In genomic region chr14:80170450-80171180, GRCm38 (mm10) we compare ENCODE assay signal across 12 mouse cellular contexts.
DNase-seq lines count a peak whose midpoint lies in the region; ATAC-seq lines count a peak whose summit lies in the region.
"Had no signal": no experiment of that assay in that cellular context is flagged by ENCODE, and none has a peak within 500 bp of the region (broad histone marks: within the 10 kb centered on the region; RNA-seq: fewer than 3 reads in every experiment).

No protein-coding gene starts in this region.

- peak overlapping the region; percentile 42 for H3K4me2 ChIP-seq in hindbrain, embryonic 12.5 days (replicated peaks)
- peak overlapping the region; percentile 38 for H3K4me2 ChIP-seq in midbrain, embryonic 16.5 days (ENCODE audit: low read length)
- H3K4me2 ChIP-seq: heart, embryonic 13.5 days had no signal

- H3K9ac ChIP-seq in hindbrain, embryonic 12.5 days = no peak overlapping the region
- H3K9ac ChIP-seq in midbrain, embryonic 16.5 days (ENCODE audit: low read depth, low read length) = peak overlapping the region; percentile 23; the same call in 1 of the 2 replicates
- H3K9ac ChIP-seq: heart, embryonic 13.5 days; liver, postnatal 0 days had no signal

- intact Hi-C loops in gastrocnemius, postnatal 36 days (cut with DNase I) = no loop called here

- no peaks in the 10 kb centered on the region for H3K9me3 ChIP-seq in embryonic facial prominence, embryonic 10.5 days
- H3K9me3 ChIP-seq in hindbrain, embryonic 12.5 days (replicated peaks) = no peaks in the 10 kb centered on the region
- H3K9me3 ChIP-seq in midbrain, embryonic 16.5 days (replicated peaks; ENCODE audit: control insufficient read depth, low read length, poor library complexity, severe bottlenecking) = no peaks in the 10 kb centered on the region
- H3K9me3 ChIP-seq: heart, embryonic 13.5 days had no signal

- DNase-seq in ZHBTc4 (ENCODE audit: low read depth, low spot score) = peak; percentile 4
- no peak for DNase-seq in embryonic facial prominence, embryonic 10.5 days (ENCODE audit: low spot score)
- DNase-seq in gastrocnemius, postnatal 36 days = no peak
- DNase-seq in layer of hippocampus, postnatal 36 days = no peak
- DNase-seq: cerebellum, postnatal 36 days; left cerebral cortex, postnatal 4 days; liver, postnatal 0 days; thymus, postnatal 14 days had no signal

- H3K4me3 ChIP-seq in embryonic facial prominence, embryonic 10.5 days = 0 out of 2 replicates have a peak overlapping the region, but pooled peaks have one; percentile 11
- no peak overlapping the region for H3K4me3 ChIP-seq in hindbrain, embryonic 12.5 days
- no peak overlapping the region for H3K4me3 ChIP-seq in midbrain, embryonic 16.5 days (ENCODE audit: low read depth, low read length)
- H3K4me3 ChIP-seq: heart, embryonic 13.5 days had no signal

- peaks cover 16% of the 10 kb centered on the region for H3K4me1 ChIP-seq in embryonic facial prominence, embryonic 10.5 days
- peaks cover 9% of the 10 kb centered on the region for H3K4me1 ChIP-seq in hindbrain, embryonic 12.5 days
- H3K4me1 ChIP-seq in midbrain, embryonic 16.5 days (ENCODE audit: control insufficient read depth, insufficient read depth, low read length) = peaks cover 9% of the 10 kb centered on the region; the same call in 1 of the 2 replicates
- H3K4me1 ChIP-seq: heart, embryonic 13.5 days had no signal

- WGBS in embryonic facial prominence, embryonic 10.5 days = 9% methylated on average over 11 of the region's 11 CpGs
- 5% methylated on average over 11 of the region's 11 CpGs for WGBS in hindbrain, embryonic 12.5 days
- WGBS in midbrain, embryonic 16.5 days = 3% methylated on average over 11 of the region's 11 CpGs

- 0 out of 2 replicates have a peak, but pooled peaks have one; percentile 27 for ATAC-seq in hindbrain, embryonic 12.5 days (ENCODE audit: low FRiP score)
- ATAC-seq in midbrain, embryonic 16.5 days = peak; percentile 82
- ATAC-seq in megakaryocyte progenitor cell, adult 5-6 weeks (replicated peaks; ENCODE audit: poor library complexity) = no peak
- ATAC-seq: liver, postnatal 0 days had no signal

- H3K27ac ChIP-seq in embryonic facial prominence, embryonic 10.5 days (replicated peaks) = no peak overlapping the region
- no peak overlapping the region for H3K27ac ChIP-seq in hindbrain, embryonic 12.5 days
- peak overlapping the region; percentile 35 for H3K27ac ChIP-seq in midbrain, embryonic 16.5 days (ENCODE audit: low read length)
- H3K27ac ChIP-seq: heart, embryonic 13.5 days had no signal

- no peaks in the 10 kb centered on the region for H3K36me3 ChIP-seq in embryonic facial prominence, embryonic 10.5 days (replicated peaks)
- H3K36me3 ChIP-seq in hindbrain, embryonic 12.5 days = no peaks in the 10 kb centered on the region
- H3K36me3 ChIP-seq in midbrain, embryonic 16.5 days (ENCODE audit: control insufficient read depth, insufficient read depth, low read length) = no peaks in the 10 kb centered on the region
- H3K36me3 ChIP-seq: heart, embryonic 13.5 days had no signal

- no peaks in the 10 kb centered on the region for H3K27me3 ChIP-seq in embryonic facial prominence, embryonic 10.5 days (replicated peaks; ENCODE audit: low read depth, poor library complexity, severe bottlenecking)
- H3K27me3 ChIP-seq in hindbrain, embryonic 12.5 days = no peaks in the 10 kb centered on the region
- no peaks in the 10 kb centered on the region for H3K27me3 ChIP-seq in midbrain, embryonic 16.5 days (ENCODE audit: control insufficient read depth, insufficient read depth, low read depth, low read length)
- H3K27me3 ChIP-seq: heart, embryonic 13.5 days had no signal
